Mouse (Mus musculus): ENCODE data around the gene Gm17545.

GRCm38 (mm10) chr9:22420491-22420890, 33.6 kb upstream of the Gm17545 start:
- no peak for TF ChIP-seq CTCF (IDR thresholded peaks at IDR 0.05)
- no peak for TF ChIP-seq POLR2A (IDR thresholded peaks at IDR 0.05; ENCODE audit: insufficient read depth, low read depth, low read length)
- TF ChIP-seq EP300 (IDR thresholded peaks at IDR 0.05; ENCODE audit: insufficient read depth, low read depth, low read length): no peak

All from heart, adult 2 months (tissue).